Mouse (Mus musculus) layer of hippocampus, adult 18-20 months (tissue): ENCODE measurements at regions not wholly inside any gene's neighbourhood (a gene's known extent, or its start where the extent isn't known, plus 50 kb on each side); places are given as distances from the start of the nearest gene placed in this dataset.
A peak's percentile ranks its signal among the peaks of the same experiment; 100 is the strongest.

Experiments
- DNase-seq, 2 experiments: peaks; one replicate each; pipeline ENCODE4 v3.0.0; 2022; ENCODE audit warnings: low spot score in 2 of 2

DNA sequence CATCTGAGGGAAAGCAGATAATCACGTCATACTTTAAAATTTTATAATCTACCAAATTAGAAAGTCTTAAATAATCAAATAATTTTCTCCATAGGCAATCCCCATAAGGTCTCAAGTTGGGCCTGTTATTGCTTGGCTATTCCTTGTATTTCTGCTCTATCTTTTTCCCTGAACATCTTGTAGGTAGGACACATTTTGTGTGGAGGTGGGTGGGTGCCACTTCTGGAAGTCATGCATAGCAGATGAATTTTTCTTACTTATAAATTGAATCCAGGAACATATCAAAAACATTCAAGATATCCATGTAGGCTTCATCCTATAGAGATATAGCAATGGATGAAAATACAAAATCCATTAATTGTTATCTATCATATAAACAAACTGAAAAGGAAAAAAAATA is 1418.7 kb downstream of the Cdh11 start:
- DNase-seq = no peak

DNA sequence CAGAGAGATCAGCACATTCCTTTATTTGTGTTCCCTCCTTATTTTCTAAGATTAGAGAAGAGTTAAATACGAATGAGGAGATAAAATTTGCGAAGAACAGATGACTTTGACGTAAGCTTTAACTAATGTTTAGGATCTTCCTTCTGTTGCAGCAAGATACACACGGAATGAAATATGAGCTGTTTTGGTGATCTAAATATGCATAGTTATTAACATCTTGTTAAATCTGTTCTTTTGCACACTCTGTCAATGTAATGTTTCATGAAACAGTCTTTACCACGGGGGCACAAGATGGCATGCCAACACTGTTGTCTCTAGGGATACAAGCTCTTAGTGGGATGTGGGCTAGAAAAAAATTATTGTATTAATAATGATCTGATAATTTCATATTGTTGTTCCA is 1434.6 kb downstream of the Cdh11 start:
- DNase-seq = peak in 1 of 2 experiments; percentile 15

DNA sequence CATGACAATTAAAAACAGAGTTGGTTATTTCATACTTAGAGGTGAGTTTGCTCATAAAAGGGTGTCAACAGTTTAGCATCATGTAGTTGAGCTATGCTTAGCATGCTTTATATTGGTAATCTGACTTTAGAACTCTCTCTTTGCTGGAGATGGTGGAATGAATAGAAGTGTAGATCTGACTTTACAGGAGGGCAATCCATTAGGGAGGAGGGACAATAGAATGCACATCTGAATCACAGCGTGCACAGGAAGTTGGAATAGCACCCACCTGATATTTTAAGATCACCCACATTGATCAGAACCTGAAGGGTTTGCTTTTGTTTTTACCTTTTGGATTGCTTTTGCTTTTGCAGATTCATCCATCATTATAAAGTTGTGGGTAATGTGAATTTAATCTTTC is 1435.7 kb downstream of the Cdh11 start:
- no peak for DNase-seq

DNA sequence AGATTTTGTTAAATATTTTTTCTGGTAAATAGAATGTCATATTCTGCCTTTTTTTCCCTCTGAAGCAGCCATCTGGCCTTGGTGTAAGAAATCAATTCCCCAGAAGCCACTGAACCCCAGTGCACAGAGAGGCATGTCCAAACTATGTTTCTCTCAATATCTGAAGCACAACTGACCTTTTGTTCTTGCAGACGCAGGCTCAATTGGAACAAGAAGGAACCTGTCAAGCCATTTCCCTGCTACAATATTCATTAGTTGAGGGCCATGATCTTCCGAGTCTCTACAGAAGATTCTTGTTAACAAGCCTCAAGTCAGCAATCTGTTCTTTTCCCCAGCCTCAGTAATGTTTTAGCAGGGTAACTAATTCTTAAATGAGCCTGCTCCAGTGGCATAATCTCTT is 1456.2 kb downstream of the Cdh11 start:
- DNase-seq = peak in 1 of 2 experiments; percentile 5

DNA sequence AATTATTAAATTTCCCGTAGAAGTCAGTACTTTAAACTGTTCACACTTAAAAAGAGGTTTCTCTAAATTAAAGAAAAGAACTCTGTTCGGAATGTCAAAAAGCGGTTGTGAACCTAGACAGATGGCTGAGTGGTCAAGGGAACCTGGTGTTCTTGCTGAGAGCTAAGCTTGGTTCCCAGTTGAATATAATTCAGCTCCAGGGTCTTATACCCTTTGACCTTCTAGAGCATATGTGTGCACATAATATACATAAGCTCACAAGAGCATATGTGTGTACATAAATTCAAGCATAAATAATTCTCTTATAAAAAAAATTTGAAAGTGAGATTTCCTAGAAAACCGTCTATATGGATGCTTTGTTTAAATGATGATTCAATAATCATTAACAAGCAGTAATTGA is 1456.7 kb downstream of the Cdh11 start:
- DNase-seq = no peak

DNA sequence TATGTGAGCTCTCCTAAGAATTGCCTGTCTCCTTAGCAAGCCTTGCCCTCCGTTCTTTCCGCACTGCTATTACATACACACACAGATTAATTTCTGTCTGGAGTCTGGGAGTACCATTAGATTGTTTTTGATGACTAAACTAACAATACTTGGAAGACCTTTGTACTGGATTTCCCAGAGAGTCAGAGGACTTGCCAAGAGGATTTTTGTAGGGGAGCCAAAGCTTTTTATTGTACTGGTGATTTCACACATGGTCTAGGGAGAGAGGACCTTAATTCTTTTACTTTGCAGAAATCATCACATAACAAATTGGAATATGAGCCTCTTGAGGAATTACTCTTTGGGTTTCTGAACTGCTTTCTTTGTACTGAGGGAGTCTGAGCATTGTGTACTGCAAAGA is 1486.9 kb downstream of the Cdh11 start:
- no peak for DNase-seq

DNA sequence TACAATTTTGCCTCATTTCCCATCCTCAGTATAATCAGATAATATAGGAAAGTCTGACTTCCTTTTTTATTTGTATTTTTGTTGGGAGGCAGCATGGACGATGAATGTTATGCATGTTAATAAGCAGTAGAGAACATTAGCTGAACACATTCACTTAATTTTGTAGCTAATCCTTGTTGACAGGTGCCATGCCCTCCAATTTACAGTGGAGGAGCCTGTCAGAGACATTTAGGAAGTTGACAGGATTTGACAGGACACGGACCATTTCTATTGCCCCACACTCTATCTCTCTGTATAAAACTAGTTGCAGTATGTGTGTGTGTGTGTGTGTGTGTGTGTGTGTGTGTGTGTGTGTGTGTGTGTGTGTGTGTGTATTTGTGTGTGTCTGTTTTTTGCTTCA is 1495.4 kb downstream of the Cdh11 start:
- DNase-seq = no peak

DNA sequence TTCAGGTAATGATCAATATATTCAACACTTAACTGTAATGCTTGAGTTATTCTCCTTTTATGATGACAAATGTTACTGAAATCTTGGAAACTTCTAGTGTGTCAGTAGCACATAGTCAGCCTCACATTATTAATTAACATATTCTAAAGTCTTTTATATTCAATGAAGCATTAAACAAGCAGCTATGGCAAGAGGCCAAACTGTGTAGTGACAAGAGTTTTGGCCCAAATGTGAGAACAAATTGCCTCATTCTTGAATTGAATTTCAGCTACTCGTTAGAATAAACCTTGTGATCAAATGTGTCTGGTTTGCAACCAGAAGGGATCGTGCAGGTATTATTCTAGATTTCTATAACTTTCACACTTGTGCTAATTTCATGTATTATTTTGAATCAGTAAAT is 1542.8 kb downstream of the Cdh11 start:
- DNase-seq = peak in 1 of 2 experiments; percentile 11

DNA sequence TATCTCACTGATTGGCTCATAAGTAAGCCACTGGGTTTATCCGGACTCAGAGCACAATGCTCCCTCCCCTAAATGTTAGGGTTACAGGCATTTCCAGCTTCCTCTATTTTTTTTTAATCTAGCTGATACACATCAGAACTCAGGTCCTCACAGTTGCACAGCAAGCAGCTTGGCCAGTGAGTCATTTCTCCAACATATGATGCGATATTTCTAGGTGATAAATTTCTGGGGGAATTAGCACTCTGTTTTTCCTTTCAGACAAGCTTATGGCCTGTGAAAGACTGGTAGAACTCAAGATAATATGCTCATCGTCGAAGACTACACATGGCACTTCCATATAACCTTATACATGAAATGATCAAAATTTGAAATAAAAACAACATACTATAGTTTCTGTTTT is 1543.6 kb downstream of the Cdh11 start:
- peak; percentile 7 for DNase-seq

DNA sequence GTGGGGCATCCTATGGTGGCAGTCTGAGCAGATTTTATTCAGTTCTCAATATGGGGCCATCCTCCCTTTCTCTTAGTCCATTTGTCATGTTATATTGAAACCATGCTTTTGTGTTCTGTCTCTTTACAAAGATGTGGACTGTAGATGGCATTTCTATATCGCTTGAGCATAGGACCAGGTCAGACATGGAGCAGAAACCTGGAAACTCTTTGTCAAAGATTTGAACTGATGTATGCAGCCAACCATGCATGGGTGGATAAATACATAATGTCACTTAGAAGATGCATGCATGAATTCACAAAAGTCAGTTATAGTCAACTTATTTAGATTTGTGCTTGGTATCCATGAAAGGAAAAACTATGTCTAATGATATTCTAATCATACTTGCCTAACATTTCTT is 1587.5 kb downstream of the Cdh11 start:
- DNase-seq = no peak

DNA sequence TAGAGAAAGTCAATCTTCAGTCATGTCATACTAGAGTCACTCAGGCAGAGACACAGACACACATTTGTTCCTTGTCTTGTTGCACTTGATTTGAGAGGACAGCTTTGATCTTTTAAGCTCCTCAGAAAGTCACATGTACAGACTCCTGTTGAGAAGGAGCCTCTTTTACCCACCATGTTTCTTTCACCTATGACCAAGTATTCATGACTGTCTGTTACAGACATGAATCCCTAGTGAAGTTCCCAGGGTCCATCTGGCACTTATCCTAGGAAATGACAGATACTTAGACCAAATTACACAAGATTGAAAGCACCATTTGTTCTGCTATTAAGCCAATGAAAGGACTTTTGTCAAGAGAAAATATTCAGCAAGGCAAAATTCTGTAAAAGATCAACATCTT is 1588.7 kb downstream of the Cdh11 start:
- DNase-seq = no peak

DNA sequence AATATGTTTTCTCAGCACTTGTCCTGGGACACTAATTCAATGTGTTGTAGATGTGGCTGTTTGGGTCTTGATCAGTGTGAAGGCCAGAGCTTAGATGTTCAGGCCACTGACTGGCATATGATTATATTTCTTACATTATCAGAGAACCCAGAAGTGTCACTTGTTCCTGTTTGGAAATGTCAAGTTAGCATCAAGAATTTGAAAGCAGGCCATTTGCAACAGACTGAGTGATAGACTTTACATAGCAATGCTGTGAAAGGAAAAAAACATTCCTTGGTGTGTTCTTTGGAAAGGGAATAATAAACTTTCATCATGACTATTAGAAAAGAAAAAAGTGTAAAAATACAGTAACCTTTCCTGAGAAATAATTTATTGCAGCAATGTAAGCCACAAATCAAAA is 1596.9 kb downstream of the Cdh11 start:
- peak in 1 of 2 experiments; percentile 24 for DNase-seq

DNA sequence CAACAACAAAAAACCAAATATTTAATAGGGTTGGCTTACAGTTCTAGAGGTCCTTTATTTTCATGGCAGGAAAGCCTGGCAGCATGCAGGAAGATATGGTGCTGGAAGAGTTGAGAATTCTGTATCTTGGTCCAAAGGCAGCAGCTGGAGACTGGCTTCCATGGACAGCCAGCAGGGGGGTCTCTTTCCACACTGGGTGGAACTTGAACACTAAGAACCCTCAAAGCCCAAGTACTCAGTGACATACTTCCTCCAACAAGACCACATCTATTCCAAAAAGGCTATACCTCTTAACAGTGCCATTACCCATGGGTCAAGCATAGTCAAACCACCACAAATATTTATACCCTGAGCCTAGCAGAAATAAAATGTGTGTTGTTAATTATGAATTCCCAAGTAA is 1630.5 kb downstream of the Cdh11 start:
- no peak for DNase-seq
